Mouse (Mus musculus) myocyte (in vitro differentiated cells): ENCODE data around the gene Ccdc116. TPM values are rescaled to one million over a fixed set of nuclear protein-coding genes. Genes with fewer than 3 reads are reported as not detected.
"Not testable (repeated sequence)": the region's sequence is repeated elsewhere in the genome, so short reads cannot be mapped to it uniquely, and the experiment has no call there.

Source experiments
- H3K27me3 ChIP-seq: one replicate; pipeline ENCODE4 v1.6.1; 2011; ENCODE audit not compliant: control insufficient read depth, insufficient read depth, insufficient read length
- H3K36me3 ChIP-seq: one replicate; pipeline ENCODE4 v1.6.1; 2011; ENCODE audit not compliant: control insufficient read depth, insufficient read depth
- H3K4me2 ChIP-seq: one replicate; pipeline ENCODE4 v1.6.1; 2011; ENCODE audit warnings: low read depth, control low read depth
- H3K4me3 ChIP-seq: one replicate; pipeline ENCODE4 v1.5.1; 2011; ENCODE audit warnings: mild to moderate bottlenecking, control low read depth, moderate library complexity
- H3K79me2 ChIP-seq: one replicate; pipeline ENCODE4 v1.6.1; 2011; ENCODE audit not compliant: control insufficient read depth, insufficient read depth
- H3ac ChIP-seq: one replicate; pipeline ENCODE4 v1.6.1; 2011; ENCODE audit not compliant: control insufficient read depth, insufficient read length
- CEBPB ChIP-seq: IDR thresholded peaks from 2 replicates; pipeline ENCODE4 v1.6.1; 2011; ENCODE audit warnings: mild to moderate bottlenecking, moderate library complexity; ENCODE audit not compliant: poor library complexity, insufficient read depth, severe bottlenecking
- E2F4 ChIP-seq: IDR thresholded peaks from one replicate; pipeline ENCODE4 v1.6.1; 2011; ENCODE audit warnings: mild to moderate bottlenecking, control low read depth, moderate library complexity; ENCODE audit not compliant: insufficient read depth
- MAX ChIP-seq: IDR thresholded peaks from one replicate; pipeline ENCODE4 v1.6.1; 2011; ENCODE audit warnings: low read depth, mild to moderate bottlenecking, control low read depth
- MYOD1 ChIP-seq, 3 experiments: IDR thresholded peaks; one replicate each; pipeline ENCODE4 v1.6.1; 2011; ENCODE audit warnings: control low read depth in 2 of 3, low read depth in 2 of 3, mild to moderate bottlenecking in 2 of 3, moderate library complexity in 1 of 3; ENCODE audit not compliant: insufficient read length in 2 of 3, control insufficient read depth in 1 of 3
- MYOG ChIP-seq, 3 experiments: IDR thresholded peaks; one replicate each; pipeline ENCODE4 v1.6.1; 2011; ENCODE audit warnings: control low read depth in 2 of 3, low read depth in 2 of 3, mild to moderate bottlenecking in 2 of 3; ENCODE audit not compliant: insufficient read length in 2 of 3, control insufficient read depth in 1 of 3, insufficient read depth in 1 of 3
- POLR2A ChIP-seq: IDR thresholded peaks from one replicate; pipeline ENCODE4 v1.6.1; 2011; ENCODE audit warnings: low read depth, mild to moderate bottlenecking, control low read depth, moderate library complexity; ENCODE audit not compliant: insufficient read length
- POLR2AphosphoS2 ChIP-seq: IDR thresholded peaks from one replicate; pipeline ENCODE4 v1.6.1; 2011; ENCODE audit warnings: low read depth, control low read depth; ENCODE audit not compliant: insufficient read length
- REST ChIP-seq: IDR thresholded peaks from one replicate; pipeline ENCODE4 v1.6.1; 2011; ENCODE audit warnings: mild to moderate bottlenecking, control low read depth, moderate library complexity; ENCODE audit not compliant: insufficient read depth, insufficient read length
- SRF ChIP-seq: IDR thresholded peaks from one replicate; pipeline ENCODE4 v1.6.1; 2011; ENCODE audit warnings: low read depth; ENCODE audit not compliant: control insufficient read depth, insufficient read length
- TCF12 ChIP-seq: IDR thresholded peaks from one replicate; pipeline ENCODE4 v1.6.1; 2011; ENCODE audit warnings: mild to moderate bottlenecking, control low read depth; ENCODE audit not compliant: poor library complexity, insufficient read depth, severe bottlenecking
- TCF3 ChIP-seq: IDR thresholded peaks from one replicate; pipeline ENCODE4 v1.6.1; 2011; ENCODE audit warnings: low read depth, control low read depth; ENCODE audit not compliant: insufficient read length
- USF1 ChIP-seq: IDR thresholded peaks from one replicate; pipeline ENCODE4 v1.6.1; 2011; ENCODE audit warnings: low read depth, mild to moderate bottlenecking, control low read depth, moderate library complexity
- polyA plus RNA-seq: library from polyadenylated mRNA; unstranded; fragments of >200 nt; fragmentation: generic; extraction: Trizol; gene quantifications from one replicate; pipeline ENCODE4 v1.2.1, GENCODE M21; 2012; ENCODE audit warnings: missing spikeins

The Ccdc116 gene
- polyA plus RNA-seq, 1 experiment, result 0.17 TPM

DNA sequence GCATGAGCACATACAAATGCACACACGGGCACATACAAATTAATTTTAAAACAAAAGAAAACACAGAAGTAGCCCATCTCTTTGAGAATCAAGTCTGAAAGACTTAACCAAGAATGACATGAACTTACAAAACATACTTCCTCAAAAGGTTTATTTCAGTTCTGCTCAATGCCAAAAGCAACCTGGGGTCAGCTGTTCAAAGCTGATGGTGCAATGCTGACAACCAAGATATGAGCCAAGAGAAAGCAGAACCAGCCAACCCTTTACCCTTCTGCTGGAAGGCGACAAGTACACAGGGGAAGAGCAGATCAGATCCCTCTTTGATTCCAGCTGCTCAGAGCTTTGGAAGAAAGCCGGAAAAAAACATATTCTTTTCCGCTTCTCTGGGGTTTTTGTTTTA, 34.4 kb upstream of the Ccdc116 start:
- Histone ChIP-seq H3K27me3 (no peaks in the 10 kb centered on the region), H3K79me2 (peaks cover 97% of the 10 kb centered on the region), H3K4me3 (no peak overlapping the region), H3ac (no peak overlapping the region), H3K4me2 (no peak overlapping the region), H3K36me3 (peaks cover 17% of the 10 kb centered on the region)
- no peak for TF ChIP-seq TCF12
- no peak for TF ChIP-seq TCF3
- no peak for TF ChIP-seq CEBPB
- TF ChIP-seq SRF, result no peak
- no peak for TF ChIP-seq POLR2A

DNA sequence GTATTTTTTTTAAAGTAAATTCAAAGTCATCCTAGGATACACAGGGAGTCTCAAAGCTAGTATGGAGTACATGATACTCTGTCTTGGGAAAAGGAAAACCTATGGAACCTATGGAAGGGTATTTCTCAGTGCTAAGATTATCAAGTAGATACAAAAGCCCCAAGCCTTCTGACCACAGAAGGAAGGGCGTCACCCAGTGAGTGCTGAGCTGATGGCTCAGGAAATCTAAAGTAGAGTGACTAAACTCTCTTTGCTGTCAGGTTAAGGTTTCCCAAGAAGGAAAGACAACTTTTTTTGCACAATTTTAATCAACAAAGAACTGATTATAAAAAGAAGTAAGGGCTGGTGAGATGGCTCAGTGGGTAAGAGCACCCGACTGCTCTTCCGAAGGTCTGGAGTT, 32.7 kb upstream of the Ccdc116 start:
- peaks cover 91% of the 10 kb centered on the region for H3K79me2 ChIP-seq
- no peaks in the 10 kb centered on the region for H3K27me3 ChIP-seq
- H3K4me2 ChIP-seq, result no peak overlapping the region
- H3K4me3 ChIP-seq, result no peak overlapping the region
- no peak overlapping the region for H3ac ChIP-seq
- H3K36me3 ChIP-seq, result peaks cover 15% of the 10 kb centered on the region
- TF ChIP-seq TCF3 (no peak), TCF12 (no peak)

DNA sequence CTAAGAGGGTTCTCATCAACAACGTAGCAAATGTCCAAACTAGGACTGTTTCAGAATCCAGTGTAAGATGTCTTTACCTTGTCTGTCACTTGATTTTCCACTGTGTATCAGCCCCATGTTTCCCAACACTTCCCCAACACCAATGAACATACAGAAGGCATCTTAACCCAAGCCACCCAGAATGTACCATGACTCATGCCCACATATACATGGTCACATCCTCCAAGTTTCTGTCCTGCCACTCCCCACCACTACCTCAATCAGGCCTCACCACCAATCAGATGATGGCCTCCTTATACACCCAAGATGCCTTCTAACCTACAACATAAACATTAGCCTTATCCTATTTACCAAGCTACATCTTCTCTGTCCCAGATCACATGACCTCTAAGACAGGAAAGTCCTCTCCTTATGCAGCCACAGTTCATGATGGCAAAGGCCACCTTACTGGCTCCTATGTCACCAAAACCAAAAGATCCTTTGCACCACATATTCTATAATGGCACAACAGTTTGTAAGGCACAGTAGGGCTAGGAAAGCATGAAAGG, 30.7 kb upstream of the Ccdc116 start:
- no peak overlapping the region for H3K4me3 ChIP-seq
- TF ChIP-seq REST, result no peak
- TF ChIP-seq TCF12, result no peak
- no peak for TF ChIP-seq E2F4
- no peak for TF ChIP-seq TCF3
- TF ChIP-seq CEBPB, result no peak
- no peak overlapping the region for H3ac ChIP-seq
- no peak overlapping the region for H3K4me2 ChIP-seq
- peaks cover 28% of the 10 kb centered on the region for H3K36me3 ChIP-seq
- H3K79me2 ChIP-seq, result peaks cover 93% of the 10 kb centered on the region
- no peaks in the 10 kb centered on the region for H3K27me3 ChIP-seq

DNA sequence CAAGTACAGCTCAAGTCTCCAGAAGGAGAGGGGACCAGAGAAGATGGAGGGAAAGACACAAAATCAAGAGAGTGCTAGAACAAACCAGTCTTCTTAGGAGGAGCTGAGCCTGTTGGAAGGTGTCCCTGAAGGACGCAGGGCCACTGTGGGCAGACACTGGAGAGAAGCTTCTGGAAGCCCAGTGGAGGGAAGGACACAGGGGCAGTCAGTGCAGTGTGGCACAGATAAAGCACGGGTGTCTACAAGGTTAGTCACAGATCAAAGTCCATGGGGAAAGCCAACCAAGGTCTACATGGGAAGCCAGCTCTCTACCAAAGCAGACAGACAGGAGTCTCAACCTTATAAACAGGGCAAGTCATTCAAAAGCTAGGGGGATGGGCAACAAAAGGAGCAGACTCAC, 28.7 kb upstream of the Ccdc116 start:
- no peaks in the 10 kb centered on the region for H3K27me3 ChIP-seq
- no peak for TF ChIP-seq POLR2AphosphoS2
- TF ChIP-seq MAX, result no peak
- no peak for TF ChIP-seq REST
- TF ChIP-seq TCF3, result no peak
- no peak for TF ChIP-seq USF1
- TF ChIP-seq MYOG (IDR thresholded peaks at IDR 0.05; ENCODE audit: control insufficient read depth in 1 of 3, insufficient read depth in 1 of 3, insufficient read length in 2 of 3, low read depth in 2 of 3), result no peak
- TF ChIP-seq MYOD1 (IDR thresholded peaks at IDR 0.05; ENCODE audit: control insufficient read depth in 1 of 3, insufficient read length in 2 of 3, low read depth in 2 of 3), result no peak
- no peak for TF ChIP-seq CEBPB
- no peak for TF ChIP-seq POLR2A
- no peak for TF ChIP-seq SRF
- H3K4me3 ChIP-seq, result no peak overlapping the region
- H3ac ChIP-seq, result no peak overlapping the region
- no peak overlapping the region for H3K4me2 ChIP-seq
- H3K36me3 ChIP-seq, result peaks cover 28% of the 10 kb centered on the region
- H3K79me2 ChIP-seq, result peaks cover 89% of the 10 kb centered on the region

DNA sequence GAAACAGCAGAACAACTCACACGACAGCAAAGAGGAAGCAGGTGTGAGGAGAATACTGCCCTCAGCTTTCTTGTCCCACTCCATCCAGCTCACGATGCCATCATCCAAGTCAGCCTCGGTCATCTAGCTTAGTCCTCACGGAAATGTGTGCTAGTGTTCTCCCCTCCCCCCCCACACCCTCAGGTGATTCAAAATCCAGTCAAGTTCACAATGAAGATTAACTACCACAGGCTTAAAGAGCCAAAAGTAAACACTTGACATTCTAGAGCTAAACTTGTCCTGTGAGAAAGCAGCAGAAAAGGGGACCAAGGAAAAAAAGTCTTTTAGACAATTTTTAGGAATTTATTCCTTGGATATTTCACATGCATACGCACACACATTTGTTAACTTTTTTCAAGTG, 21.0 kb upstream of the Ccdc116 start:
- Histone ChIP-seq H3K27me3 (no peaks in the 10 kb centered on the region), H3K4me2 (no peak overlapping the region), H3K36me3 (peaks cover 33% of the 10 kb centered on the region), H3K4me3 (no peak overlapping the region), H3K79me2 (peaks cover 94% of the 10 kb centered on the region), H3ac (no peak overlapping the region)
- TF ChIP-seq MYOG (IDR thresholded peaks at IDR 0.05; ENCODE audit: control insufficient read depth in 1 of 3, insufficient read depth in 1 of 3, insufficient read length in 2 of 3, low read depth in 2 of 3) (no peak), MAX (no peak), TCF3 (no peak), REST (no peak), CEBPB (no peak), SRF (no peak), POLR2A (no peak), E2F4 (no peak)

DNA sequence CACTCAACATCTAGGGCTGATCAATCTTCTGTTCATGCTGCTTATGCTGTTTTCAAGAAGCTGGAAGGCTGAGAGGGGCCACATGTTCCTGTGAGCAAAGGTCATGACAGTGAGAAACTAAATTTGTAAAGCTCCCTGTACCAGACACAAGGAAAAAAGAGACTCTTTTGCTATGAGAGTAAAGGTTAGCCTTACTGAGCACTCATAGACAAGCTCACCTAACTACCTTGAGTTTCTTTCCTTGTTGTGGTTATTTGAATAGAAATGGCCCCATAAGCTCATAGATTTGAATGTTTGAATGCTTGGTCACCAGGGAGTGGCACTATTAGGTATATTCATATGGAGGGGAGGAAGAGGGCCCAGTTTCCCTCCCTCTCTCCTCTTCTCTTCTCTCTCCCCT, 20.1 kb upstream of the Ccdc116 start:
- H3ac ChIP-seq, result no peak overlapping the region
- no peak overlapping the region for H3K4me2 ChIP-seq
- no peaks in the 10 kb centered on the region for H3K27me3 ChIP-seq
- H3K79me2 ChIP-seq, result peaks cover 94% of the 10 kb centered on the region
- TF ChIP-seq MYOG (IDR thresholded peaks at IDR 0.05; ENCODE audit: control insufficient read depth in 1 of 3, insufficient read depth in 1 of 3, insufficient read length in 2 of 3, low read depth in 2 of 3), result no peak
- TF ChIP-seq MYOD1 (IDR thresholded peaks at IDR 0.05; ENCODE audit: control insufficient read depth in 1 of 3, insufficient read length in 2 of 3, low read depth in 2 of 3), result no peak
- no peak for TF ChIP-seq MAX
- no peak for TF ChIP-seq CEBPB
- TF ChIP-seq TCF12, result no peak
- no peak for TF ChIP-seq TCF3
- TF ChIP-seq REST, result no peak
- no peak for TF ChIP-seq POLR2AphosphoS2
- TF ChIP-seq E2F4, result no peak
- TF ChIP-seq SRF, result no peak
- TF ChIP-seq POLR2A, result no peak
- TF ChIP-seq USF1, result no peak
- peaks cover 33% of the 10 kb centered on the region for H3K36me3 ChIP-seq
- no peak overlapping the region for H3K4me3 ChIP-seq

DNA sequence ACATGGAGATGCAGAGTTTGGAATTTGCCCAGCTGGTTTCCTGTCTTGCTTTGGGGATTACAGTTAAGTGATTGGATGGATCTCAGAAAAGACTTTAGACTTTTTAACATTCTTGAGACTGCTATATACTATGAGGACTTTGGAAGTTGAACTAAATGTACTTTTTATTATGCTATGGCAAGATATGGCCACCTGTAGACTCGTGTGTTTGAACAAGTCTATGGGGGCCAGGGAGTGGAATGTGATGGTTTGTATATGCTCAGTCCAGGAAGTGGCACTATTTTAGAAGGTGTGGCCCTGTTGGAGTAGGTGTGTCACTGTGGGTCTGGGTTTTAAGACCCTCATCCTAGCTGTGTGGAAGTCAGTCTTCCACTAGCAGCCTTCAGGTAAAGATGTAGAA, 18.4 kb upstream of the Ccdc116 start:
- H3K4me3 ChIP-seq, H3K4me2 ChIP-seq, H3ac ChIP-seq, H3K27me3 ChIP-seq: not testable (repeated sequence)
- H3K36me3 ChIP-seq, result peaks cover 33% of the 10 kb centered on the region
- peaks cover 79% of the 10 kb centered on the region for H3K79me2 ChIP-seq
